Comparison of ENCODE assay signal across 8 mouse cellular contexts in genomic region chr2:77171444-77172240, GRCm38 (mm10). TPM values are rescaled to one million over a fixed set of nuclear protein-coding genes. Genes with fewer than 3 reads are reported as not detected.
A peak's percentile ranks its signal among the peaks of the same experiment; 100 is the strongest.
DNase-seq lines count a peak whose midpoint lies in the region; ATAC-seq lines count a peak whose summit lies in the region.

No protein-coding gene starts in this region.

- DNase-seq in thymus, postnatal 4 days, result peak; percentile 12
- no peak for DNase-seq in thymus, postnatal 36 days
- DNase-seq in gastrocnemius, postnatal 14 days, result peak; percentile 18
- no peak for DNase-seq in limb, embryonic 11.5 days (ENCODE audit: low spot score)
- DNase-seq in yolk sac, embryonic 10.5 days (ENCODE audit: low spot score), result peak; percentile 46
- no peak for DNase-seq in cerebellum, postnatal 4 days (ENCODE audit: low spot score in 2 of 2)

- peak overlapping the region; percentile 59 for H3K27ac ChIP-seq in intestine, embryonic 15.5 days
- H3K27ac ChIP-seq in limb, embryonic 11.5 days (replicated peaks; ENCODE audit: low read depth, low read length), result no peak overlapping the region
- H3K27ac ChIP-seq in midbrain, embryonic 12.5 days (replicated peaks), result 0 out of 2 replicates have a peak overlapping the region, but pooled peaks have one; percentile 25

- intact Hi-C loops in gastrocnemius, postnatal 14 days (cut with DNase I; ENCODE audit: low total_unique reads), result no loop called here

- peak overlapping the region; percentile 3; the same call in 1 of the 2 replicates for H3K4me3 ChIP-seq in intestine, embryonic 15.5 days (replicated peaks)
- no peak overlapping the region for H3K4me3 ChIP-seq in limb, embryonic 11.5 days (ENCODE audit: low read depth, low read length)
- H3K4me3 ChIP-seq in midbrain, embryonic 12.5 days, result peak overlapping the region; percentile 14; the same call in 1 of the 2 replicates

- peak overlapping the region; percentile 54 for H3K4me2 ChIP-seq in intestine, embryonic 15.5 days (replicated peaks)
- peak overlapping the region; percentile 13 for H3K4me2 ChIP-seq in limb, embryonic 11.5 days (ENCODE audit: low read depth, severe bottlenecking)
- H3K4me2 ChIP-seq in midbrain, embryonic 12.5 days (replicated peaks), result peak overlapping the region; percentile 40

- H3K27me3 ChIP-seq in intestine, embryonic 15.5 days (replicated peaks), result no peaks in the 10 kb centered on the region
- no peaks in the 10 kb centered on the region for H3K27me3 ChIP-seq in limb, embryonic 11.5 days (ENCODE audit: control insufficient read depth, insufficient read depth, low read length)
- peaks cover 6% of the 10 kb centered on the region for H3K27me3 ChIP-seq in midbrain, embryonic 12.5 days

- H3K9me3 ChIP-seq in intestine, embryonic 15.5 days, result no peaks in the 10 kb centered on the region
- H3K9me3 ChIP-seq in limb, embryonic 11.5 days (ENCODE audit: control insufficient read depth, low read length), result no peaks in the 10 kb centered on the region
- no peaks in the 10 kb centered on the region for H3K9me3 ChIP-seq in midbrain, embryonic 12.5 days

- WGBS in intestine, embryonic 15.5 days, result 26% methylated on average over 23 of the region's 23 CpGs
- 39% methylated on average over 23 of the region's 23 CpGs for WGBS in limb, embryonic 11.5 days
- WGBS in midbrain, embryonic 12.5 days, result 28% methylated on average over 23 of the region's 23 CpGs

- peak; percentile 54 for ATAC-seq in intestine, embryonic 15.5 days
- peak; percentile 60; the same call in 1 of the 2 replicates for ATAC-seq in limb, embryonic 11.5 days (ENCODE audit: insufficient number of reproducible peaks, low FRiP score, low TSS enrichment, low read depth)
- peak; percentile 64 for ATAC-seq in midbrain, embryonic 12.5 days (ENCODE audit: low FRiP score, low read depth)

- no peak overlapping the region for H3K9ac ChIP-seq in intestine, embryonic 15.5 days
- no peak overlapping the region for H3K9ac ChIP-seq in limb, embryonic 11.5 days (ENCODE audit: low read length)
- no peak overlapping the region for H3K9ac ChIP-seq in midbrain, embryonic 12.5 days (replicated peaks)

- peaks cover 12% of the 10 kb centered on the region for H3K4me1 ChIP-seq in intestine, embryonic 15.5 days (replicated peaks)
- peaks cover 12% of the 10 kb centered on the region for H3K4me1 ChIP-seq in limb, embryonic 11.5 days (ENCODE audit: control insufficient read depth, insufficient read depth, low read length)
- peaks cover 25% of the 10 kb centered on the region for H3K4me1 ChIP-seq in midbrain, embryonic 12.5 days

- H3K36me3 ChIP-seq in intestine, embryonic 15.5 days, result no peaks in the 10 kb centered on the region
- H3K36me3 ChIP-seq in limb, embryonic 11.5 days (ENCODE audit: control insufficient read depth, insufficient read depth, low read length), result no peaks in the 10 kb centered on the region
- H3K36me3 ChIP-seq in midbrain, embryonic 12.5 days, result no peaks in the 10 kb centered on the region

RNA-seq across cellular contexts. Expression of gene Ccdc141, which starts 1.2 kb away (rescaled TPM):
- total RNA-seq in gastrocnemius, postnatal 14 days (2021), result 10 to 100 TPM; 26.7 to 35.0 TPM
- polyA plus RNA-seq in intestine, embryonic 15.5 days (2015; fragmentation: Nextera tagmentation; extraction: Ambion mirVana), result 5.6 and 7.1 TPM in 2 replicates
- polyA plus RNA-seq in limb, embryonic 11.5 days (2014; fragmentation: Nextera tagmentation; extraction: Ambion mirVana), result 4.4 and 4.7 TPM in 2 replicates
- 4.5 and 4.7 TPM in 2 replicates for polyA plus RNA-seq in midbrain, embryonic 12.5 days (2016; fragmentation: Nextera tagmentation; extraction: Ambion mirVana)

Comparison
In these comparisons a context has a peak if more than half of its experiments do, and no peak if none do; other contexts are left out.
1. DNase-seq: peak in thymus, postnatal 4 days (single experiment), gastrocnemius, postnatal 14 days (single experiment) and yolk sac, embryonic 10.5 days (single experiment); none in thymus, postnatal 36 days (0 of 2), limb, embryonic 11.5 days (single experiment) and cerebellum, postnatal 4 days (0 of 2).
2. Peak in every context shown above with its lines, with median percentiles within 50 percentile points of each other: ATAC-seq and H3K4me2 ChIP-seq.